Mouse (Mus musculus): ENCODE measurements around the gene Med6.

DNA sequence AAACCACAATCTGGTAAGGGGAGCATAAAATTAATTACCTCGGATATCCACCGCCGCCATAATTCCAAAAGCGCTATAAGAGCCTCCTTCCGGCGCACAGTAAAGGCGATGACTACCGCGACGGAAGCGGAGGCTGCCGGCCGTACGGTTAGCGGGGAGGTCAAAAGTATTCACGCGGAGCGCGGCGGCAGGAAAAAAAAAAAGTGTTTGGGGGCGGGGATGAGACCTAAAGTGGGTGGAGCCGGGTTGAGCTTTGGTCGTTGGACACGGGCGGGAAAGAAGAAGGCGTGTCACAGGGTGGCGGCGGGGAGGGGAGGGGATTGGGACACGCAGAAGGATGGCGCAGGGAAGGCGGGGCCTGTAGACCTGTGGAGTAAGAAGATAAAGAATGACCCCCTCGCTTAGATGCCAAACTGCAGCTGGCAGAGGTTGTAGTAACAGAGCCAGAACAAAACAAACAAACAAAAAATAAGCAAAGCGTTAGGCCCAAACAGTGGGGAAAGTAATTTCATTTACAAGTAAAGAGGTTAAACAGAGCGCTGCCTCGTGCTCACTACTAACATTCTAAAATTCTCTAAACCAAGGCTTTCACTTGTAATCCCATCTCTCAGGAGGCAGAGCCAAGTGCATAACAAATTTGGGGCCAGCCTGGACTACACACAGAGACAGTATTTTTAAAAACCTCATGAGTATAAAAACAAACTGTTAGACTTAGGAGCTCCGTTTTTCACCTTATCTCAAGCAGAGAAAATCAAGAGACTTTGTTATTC, at the start of gene Med6:
- TF ChIP-seq TAL1 (IDR thresholded peaks at IDR 0.05; ENCODE audit: low read length): no peak
- TF ChIP-seq GATA1 (IDR thresholded peaks at IDR 0.05; ENCODE audit: low read length): no peak

Measured in erythroblast, embryonic 14.5 days (primary cell).